Mouse (Mus musculus) embryonic facial prominence, embryonic 11.5 days (tissue): ENCODE measurements around the gene Tekt1. TPM values are rescaled to one million over a fixed set of nuclear protein-coding genes. Genes with fewer than 3 reads are reported as not detected.

ENCODE experiments used
- ATAC-seq: fragments of 200-750 bp; cut with Nextera tagmentation; replicated peaks from 2 replicates; pipeline ENCODE4 v1.8.0; 2017; ENCODE audit warnings: low read depth; ENCODE audit not compliant: insufficient number of reproducible peaks, low FRiP score, low TSS enrichment
- DNase-seq: peaks from one replicate; pipeline ENCODE4 v3.0.0-alpha.2; 2015; ENCODE audit warnings: low spot score
- H3K27ac ChIP-seq: fragments of 300-500 bp; sonication (generic); replicated peaks from 2 replicates; pipeline ENCODE4 v1.5.1; 2014; ENCODE audit warnings: mild to moderate bottlenecking, low read depth, low read length, control low read depth
- H3K27me3 ChIP-seq: fragments of 300-500 bp; sonication (generic); 2 replicates; pipeline ENCODE4 v1.6.1; 2014; ENCODE audit warnings: mild to moderate bottlenecking, low read length, moderate library complexity, mixed read lengths; ENCODE audit not compliant: control insufficient read depth, insufficient read depth
- H3K36me3 ChIP-seq: fragments of 300-500 bp; sonication (generic); replicated peaks from 2 replicates; pipeline ENCODE4 v1.6.1; 2014; ENCODE audit warnings: low read depth, mild to moderate bottlenecking, low read length, moderate library complexity, mixed read lengths; ENCODE audit not compliant: control insufficient read depth, insufficient read depth
- H3K4me1 ChIP-seq: fragments of 300-500 bp; sonication (generic); 2 replicates; pipeline ENCODE4 v1.6.1; 2014; ENCODE audit warnings: low read length, mixed read lengths; ENCODE audit not compliant: control insufficient read depth, insufficient read depth
- H3K4me2 ChIP-seq: fragments of 300-500 bp; sonication (generic); 2 replicates; pipeline ENCODE4 v1.6.1; 2014; ENCODE audit warnings: low read depth, mild to moderate bottlenecking, control low read depth, low read length, moderate library complexity
- H3K4me3 ChIP-seq: fragments of 300-500 bp; sonication (generic); 2 replicates; pipeline ENCODE4 v1.5.1; 2014; ENCODE audit warnings: low read depth, low read length, control low read depth
- H3K9ac ChIP-seq: fragments of 300-500 bp; sonication (generic); replicated peaks from 2 replicates; pipeline ENCODE4 v1.6.1; 2014; ENCODE audit warnings: mild to moderate bottlenecking, control low read depth, low read length
- H3K9me3 ChIP-seq: fragments of 300-500 bp; sonication (generic); replicated peaks from 2 replicates; pipeline ENCODE4 v1.6.1; 2016; ENCODE audit warnings: mild to moderate bottlenecking, low read length, inconsistent platforms, mixed read lengths; ENCODE audit not compliant: control insufficient read depth
- WGBS: fragments of 180-500 bp; shearing (Covaris S2); extraction: QIAGEN DNeasy Blood & Tissue Kit; methylation state at CpG from one replicate; pipeline ENCODE4 v1.1.7; 2014; 5-methylcytosine and 5-hydroxymethylcytosine counted together
- polyA plus RNA-seq: library from polyadenylated mRNA; unstranded; fragments of >200 nt; fragmentation: Nextera tagmentation; extraction: Ambion mirVana; gene quantifications from 2 replicates; pipeline ENCODE4 v1.2.1, GENCODE M21; 2014

The Tekt1 gene
- polyA plus RNA-seq, 1 experiment from 2014 or later: 6.4 TPM

GRCm38 (mm10) chr11:72334653-72335052 lies 27.6 kb downstream of the Tekt1 start:
- Histone ChIP-seq H3K4me2 (no peak overlapping the region), H3K9me3 (no peaks in the 10 kb centered on the region), H3K9ac (no peak overlapping the region), H3K27me3 (no peaks in the 10 kb centered on the region), H3K27ac (no peak overlapping the region), H3K36me3 (no peaks in the 10 kb centered on the region), H3K4me1 (no peaks in the 10 kb centered on the region), H3K4me3 (no peak overlapping the region)
- 78% methylated on average over 4 of the region's 4 CpGs for WGBS
- no peak for DNase-seq
- ATAC-seq: no peak

GRCm38 (mm10) chr11:72332951-72333667 lies 29.1 kb downstream of the Tekt1 start:
- WGBS: 78% methylated on average over 9 of the region's 9 CpGs
- no peaks in the 10 kb centered on the region for H3K27me3 ChIP-seq
- H3K9ac ChIP-seq: no peak overlapping the region
- no peaks in the 10 kb centered on the region for H3K36me3 ChIP-seq
- no peaks in the 10 kb centered on the region for H3K9me3 ChIP-seq
- H3K4me1 ChIP-seq: no peaks in the 10 kb centered on the region
- DNase-seq (no peak), ATAC-seq (no peak)
- H3K4me2 ChIP-seq: no peak overlapping the region
- no peak overlapping the region for H3K27ac ChIP-seq
- no peak overlapping the region for H3K4me3 ChIP-seq

GRCm38 (mm10) chr11:72325701-72326100 lies 36.5 kb downstream of the Tekt1 start:
- no peaks in the 10 kb centered on the region for H3K27me3 ChIP-seq
- no peak for ATAC-seq
- H3K36me3 ChIP-seq: no peaks in the 10 kb centered on the region
- no peaks in the 10 kb centered on the region for H3K4me1 ChIP-seq
- no peak for DNase-seq
- no peak overlapping the region for H3K4me2 ChIP-seq
- 83% methylated on average over 4 of the region's 4 CpGs for WGBS
- H3K9ac ChIP-seq: no peak overlapping the region
- H3K9me3 ChIP-seq: no peaks in the 10 kb centered on the region
- H3K27ac ChIP-seq: no peak overlapping the region
- no peak overlapping the region for H3K4me3 ChIP-seq

GRCm38 (mm10) chr11:72324431-72324830 lies 37.8 kb downstream of the Tekt1 start:
- WGBS: 71% methylated on average over 3 of the region's 3 CpGs
- no peaks in the 10 kb centered on the region for H3K4me1 ChIP-seq
- H3K4me2 ChIP-seq: no peak overlapping the region
- no peak overlapping the region for H3K27ac ChIP-seq
- H3K9me3 ChIP-seq: no peaks in the 10 kb centered on the region
- H3K27me3 ChIP-seq: no peaks in the 10 kb centered on the region
- ATAC-seq (no peak), DNase-seq (no peak)
- no peak overlapping the region for H3K9ac ChIP-seq
- H3K36me3 ChIP-seq: no peaks in the 10 kb centered on the region
- H3K4me3 ChIP-seq: no peak overlapping the region

GRCm38 (mm10) chr11:72318026-72318425 lies 44.2 kb downstream of the Tekt1 start:
- no peak overlapping the region for H3K4me3 ChIP-seq
- DNase-seq (no peak), ATAC-seq (no peak)
- no peak overlapping the region for H3K27ac ChIP-seq
- WGBS: 82% methylated on average over 5 of the region's 5 CpGs
- no peaks in the 10 kb centered on the region for H3K9me3 ChIP-seq
- no peaks in the 10 kb centered on the region for H3K4me1 ChIP-seq
- peaks cover 13% of the 10 kb centered on the region for H3K27me3 ChIP-seq
- no peak overlapping the region for H3K9ac ChIP-seq
- no peaks in the 10 kb centered on the region for H3K36me3 ChIP-seq
- H3K4me2 ChIP-seq: no peak overlapping the region

DNA sequence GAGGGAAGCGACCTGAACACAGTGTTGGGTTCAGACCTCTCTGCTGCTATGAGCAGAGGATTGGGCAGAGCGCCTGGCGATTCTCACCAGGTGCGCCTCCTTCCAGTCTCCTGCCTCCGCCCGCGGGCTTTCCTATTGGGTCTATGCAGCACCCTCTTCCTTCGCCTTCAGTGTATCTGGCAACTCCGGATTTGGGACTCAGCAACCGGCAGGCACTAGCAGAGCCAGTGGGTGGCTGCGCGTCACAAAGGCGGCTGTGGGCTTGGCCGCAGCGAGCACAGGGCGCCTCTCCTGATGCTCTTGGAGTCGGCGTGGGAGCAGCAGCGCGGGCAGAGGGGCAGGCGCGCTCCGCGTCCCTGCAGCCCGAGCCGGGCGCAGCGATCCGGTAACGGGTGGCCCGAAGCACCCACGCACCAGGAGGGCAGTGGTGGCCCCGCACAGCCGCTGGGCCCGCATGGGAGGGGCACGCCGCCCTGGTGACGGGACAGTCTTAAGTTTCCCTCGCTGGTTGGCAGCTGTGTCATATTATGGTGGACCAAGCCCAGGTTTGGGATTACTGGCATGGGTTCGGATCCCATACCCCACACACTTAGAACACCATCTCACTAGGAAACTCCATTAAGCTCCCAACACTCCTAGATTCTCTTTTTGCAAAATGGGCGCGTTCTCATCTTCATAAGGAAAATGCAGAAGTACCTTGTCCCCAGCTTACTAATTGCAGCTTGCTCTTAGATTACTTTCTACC lies 47.9 kb downstream of the Tekt1 start, which contains the start of gene Fbxo39:
Fbxo39 (plus strand) TSS at position 294 of the 745 bp plus-strand sequence.
- Histone ChIP-seq H3K4me1 (no peaks in the 10 kb centered on the region), H3K9me3 (no peaks in the 10 kb centered on the region), H3K27me3 (peaks cover 13% of the 10 kb centered on the region), H3K4me3 (peak within 1 kb of the TSS; percentile 21), H3K27ac (no peak within 1 kb of the TSS), H3K36me3 (no peaks in the 10 kb centered on the region), H3K9ac (peak within 1 kb of the TSS; percentile 32), H3K4me2 (peak within 1 kb of the TSS; percentile 56)
- no peak for ATAC-seq
- WGBS: 10% methylated on average over 42 of the region's 42 CpGs
- peak; percentile 20 for DNase-seq

GRCm38 (mm10) chr11:72311355-72312001 lies 50.8 kb downstream of the Tekt1 start:
- DNase-seq (no peak), ATAC-seq (no peak)
- Histone ChIP-seq H3K4me1 (no peaks in the 10 kb centered on the region), H3K9ac (no peak overlapping the region), H3K36me3 (no peaks in the 10 kb centered on the region), H3K9me3 (no peaks in the 10 kb centered on the region), H3K4me3 (no peak overlapping the region), H3K27ac (no peak overlapping the region), H3K27me3 (peaks cover 13% of the 10 kb centered on the region), H3K4me2 (no peak overlapping the region)
- 81% methylated on average over 10 of the region's 10 CpGs for WGBS

GRCm38 (mm10) chr11:72310491-72310890 lies 51.8 kb downstream of the Tekt1 start:
- no peaks in the 10 kb centered on the region for H3K4me1 ChIP-seq
- H3K4me2 ChIP-seq: no peak overlapping the region
- H3K27ac ChIP-seq: no peak overlapping the region
- H3K4me3 ChIP-seq: no peak overlapping the region
- H3K27me3 ChIP-seq: peaks cover 13% of the 10 kb centered on the region
- H3K36me3 ChIP-seq: no peaks in the 10 kb centered on the region
- H3K9ac ChIP-seq: no peak overlapping the region
- WGBS: 83% methylated on average over 4 of the region's 4 CpGs
- no peaks in the 10 kb centered on the region for H3K9me3 ChIP-seq
- ATAC-seq (no peak), DNase-seq (no peak)
